Mouse (Mus musculus) ES-Bruce4 (cell line): Measurements from ENCODE around the gene Msh6.
"Not testable (repeated sequence)": the region's sequence is repeated elsewhere in the genome, so short reads cannot be mapped to it uniquely, and the experiment has no call there.

Experiments
- CTCF ChIP-seq: IDR thresholded peaks from one replicate; pipeline ENCODE4 v1.8.1; 2011; ENCODE audit warnings: low read depth, low read length
- EP300 ChIP-seq: IDR thresholded peaks from 2 replicates; pipeline ENCODE4 v1.6.1; 2011; ENCODE audit warnings: low read depth, low read length; ENCODE audit not compliant: insufficient read depth
- POLR2A ChIP-seq: IDR thresholded peaks from one replicate; pipeline ENCODE4 v1.8.1; 2011; ENCODE audit warnings: low read length; ENCODE audit not compliant: insufficient read depth

GRCm38 (mm10) chr17:87959406-87959805 lies 15.5 kb upstream of the Msh6 start:
- TF ChIP-seq CTCF, POLR2A, EP300: not testable (repeated sequence)
